Mouse (Mus musculus): ENCODE results near the gene Ttc26. TPM values are rescaled to one million over a fixed set of nuclear protein-coding genes. Genes with fewer than 3 reads are reported as not detected.
"Not testable (repeated sequence)": the region's sequence is repeated elsewhere in the genome, so short reads cannot be mapped to it uniquely, and the experiment has no call there.

Gene Ttc26
- total and polyA plus RNA-seq, 2 experiments from 2014 or later: 1.00 to 2.3 TPM

- peak within 1 kb of the TSS; percentile 78 for H3K4me2 ChIP-seq (ENCODE audit: low read depth, low read length)
- TF ChIP-seq EP300 (IDR thresholded peaks at IDR 0.05; ENCODE audit: low read depth): no peak
- TF ChIP-seq CTCF (IDR thresholded peaks at IDR 0.05; ENCODE audit: low read depth): no peak
Measured at GRCm38 (mm10) chr6:38353811-38354722, 27.2 kb upstream of the Ttc26 start, which contains the start of gene Zc3hav1. Zc3hav1 (minus strand) TSS chr6:38354603.

GRCm38 (mm10) chr6:38354723-38355353, 26.4 kb upstream of the Ttc26 start:
- ATAC-seq (ENCODE audit: insufficient read depth, low read depth): peak; percentile 16; the same call in 1 of the 2 replicates
- H3K9ac ChIP-seq (replicated peaks; ENCODE audit: low read depth, low read length): peak overlapping the region; percentile 84
- WGBS: 5% methylated on average over 20 of the region's 20 CpGs

More at GRCm38 (mm10) chr6:38353811-38354722, 27.2 kb upstream of the Ttc26 start, which contains the start of gene Zc3hav1:
- Histone ChIP-seq H3K4me3 (ENCODE audit: low read depth, low read length) (peak within 1 kb of the TSS; percentile 69), H3K9ac (replicated peaks; ENCODE audit: low read depth, low read length) (peak within 1 kb of the TSS; percentile 84), H3K27me3 (ENCODE audit: control insufficient read depth, insufficient read depth, low read length) (peaks cover 15% of the 10 kb centered on the region; the same call in 1 of the 2 replicates), H3K36me3 (replicated peaks; ENCODE audit: control insufficient read depth, insufficient read depth, low read length) (no peaks in the 10 kb centered on the region), H3K4me1 (ENCODE audit: control insufficient read depth, insufficient read depth) (peaks cover 20% of the 10 kb centered on the region), H3K9me3 (replicated peaks; ENCODE audit: control insufficient read depth, low read length) (no peaks in the 10 kb centered on the region), H3K27ac (ENCODE audit: low read depth) (peak within 1 kb of the TSS; percentile 77)
- ATAC-seq (ENCODE audit: insufficient read depth, low read depth): peak; percentile 89
- WGBS: under 1% methylated on average over 87 of the region's 87 CpGs
- DNase-seq (ENCODE audit: low spot score): peak; percentile 80

GRCm38 (mm10) chr6:38355354-38355823, 25.9 kb upstream of the Ttc26 start:
- 12% methylated on average over 8 of the region's 8 CpGs for WGBS

More at GRCm38 (mm10) chr6:38354723-38355353, 26.4 kb upstream of the Ttc26 start:
- H3K4me1 ChIP-seq (ENCODE audit: control insufficient read depth, insufficient read depth): peaks cover 15% of the 10 kb centered on the region
- no peaks in the 10 kb centered on the region for H3K9me3 ChIP-seq (replicated peaks; ENCODE audit: control insufficient read depth, low read length)
- H3K27ac ChIP-seq (ENCODE audit: low read depth): peak overlapping the region; percentile 77
- peaks cover 15% of the 10 kb centered on the region; the same call in 1 of the 2 replicates for H3K27me3 ChIP-seq (ENCODE audit: control insufficient read depth, insufficient read depth, low read length)
- no peaks in the 10 kb centered on the region for H3K36me3 ChIP-seq (replicated peaks; ENCODE audit: control insufficient read depth, insufficient read depth, low read length)
- peak; percentile 27 for DNase-seq (ENCODE audit: low spot score)
- TF ChIP-seq CTCF (IDR thresholded peaks at IDR 0.05; ENCODE audit: low read depth) (no peak), EP300 (IDR thresholded peaks at IDR 0.05; ENCODE audit: low read depth) (no peak)
- H3K4me3 ChIP-seq (ENCODE audit: low read depth, low read length): peak overlapping the region; percentile 69
- H3K4me2 ChIP-seq (ENCODE audit: low read depth, low read length): peak overlapping the region; percentile 78

GRCm38 (mm10) chr6:38355862-38356261, 25.4 kb upstream of the Ttc26 start:
- ATAC-seq (ENCODE audit: insufficient read depth, low read depth): no peak
- no peaks in the 10 kb centered on the region for H3K9me3 ChIP-seq (replicated peaks; ENCODE audit: control insufficient read depth, low read length)
- no peak for TF ChIP-seq EP300 (IDR thresholded peaks at IDR 0.05; ENCODE audit: low read depth)
- no peak for TF ChIP-seq CTCF (IDR thresholded peaks at IDR 0.05; ENCODE audit: low read depth)
- peaks cover 15% of the 10 kb centered on the region; the same call in 1 of the 2 replicates for H3K27me3 ChIP-seq (ENCODE audit: control insufficient read depth, insufficient read depth, low read length)
- peaks cover 15% of the 10 kb centered on the region for H3K4me1 ChIP-seq (ENCODE audit: control insufficient read depth, insufficient read depth)
- H3K9ac ChIP-seq (replicated peaks; ENCODE audit: low read depth, low read length): no peak overlapping the region
- DNase-seq (ENCODE audit: low spot score): no peak
- WGBS: 46% methylated on average over 7 of the region's 7 CpGs
- H3K36me3 ChIP-seq (replicated peaks; ENCODE audit: control insufficient read depth, insufficient read depth, low read length): no peaks in the 10 kb centered on the region
- H3K4me2 ChIP-seq (ENCODE audit: low read depth, low read length): peak overlapping the region; percentile 78; the same call in 1 of the 2 replicates
- no peak overlapping the region for H3K27ac ChIP-seq (ENCODE audit: low read depth)
- H3K4me3 ChIP-seq (ENCODE audit: low read depth, low read length): no peak overlapping the region

More at GRCm38 (mm10) chr6:38355354-38355823, 25.9 kb upstream of the Ttc26 start:
- Histone ChIP-seq H3K4me1 (ENCODE audit: control insufficient read depth, insufficient read depth) (peaks cover 15% of the 10 kb centered on the region), H3K27ac (ENCODE audit: low read depth) (no peak overlapping the region), H3K4me3 (ENCODE audit: low read depth, low read length) (peak overlapping the region; percentile 69), H3K4me2 (ENCODE audit: low read depth, low read length) (peak overlapping the region; percentile 78), H3K9me3 (replicated peaks; ENCODE audit: control insufficient read depth, low read length) (no peaks in the 10 kb centered on the region), H3K9ac (replicated peaks; ENCODE audit: low read depth, low read length) (no peak overlapping the region), H3K27me3 (ENCODE audit: control insufficient read depth, insufficient read depth, low read length) (peaks cover 15% of the 10 kb centered on the region; the same call in 1 of the 2 replicates), H3K36me3 (replicated peaks; ENCODE audit: control insufficient read depth, insufficient read depth, low read length) (no peaks in the 10 kb centered on the region)
- DNase-seq (ENCODE audit: low spot score) (no peak), ATAC-seq (ENCODE audit: insufficient read depth, low read depth) (no peak)
- TF ChIP-seq CTCF (IDR thresholded peaks at IDR 0.05; ENCODE audit: low read depth) (no peak), EP300 (IDR thresholded peaks at IDR 0.05; ENCODE audit: low read depth) (no peak)

GRCm38 (mm10) chr6:38356661-38357433, 24.4 kb upstream of the Ttc26 start:
- not testable (repeated sequence) for H3K9ac ChIP-seq (replicated peaks; ENCODE audit: low read depth, low read length); H3K9me3 ChIP-seq (replicated peaks; ENCODE audit: control insufficient read depth, low read length); ATAC-seq (ENCODE audit: insufficient read depth, low read depth); H3K4me3 ChIP-seq (ENCODE audit: low read depth, low read length); H3K27ac ChIP-seq (ENCODE audit: low read depth); H3K36me3 ChIP-seq (replicated peaks; ENCODE audit: control insufficient read depth, insufficient read depth, low read length); H3K4me2 ChIP-seq (ENCODE audit: low read depth, low read length); DNase-seq (ENCODE audit: low spot score)
- 85% methylated on average over 15 of the region's 15 CpGs for WGBS
- H3K27me3 ChIP-seq (ENCODE audit: control insufficient read depth, insufficient read depth, low read length): peaks cover 11% of the 10 kb centered on the region; the same call in 1 of the 2 replicates
- peaks cover 10% of the 10 kb centered on the region for H3K4me1 ChIP-seq (ENCODE audit: control insufficient read depth, insufficient read depth)

All from heart, postnatal 0 days (tissue).